Mouse (Mus musculus) WW6 (cell line): ENCODE data around the gene Gm49355.
A peak's percentile ranks its signal among the peaks of the same experiment; 100 is the strongest.
"Not testable (repeated sequence)": the region's sequence is repeated elsewhere in the genome, so short reads cannot be mapped to it uniquely, and the experiment has no call there.

ENCODE experiments used
- DNase-seq: peaks from one replicate; pipeline ENCODE4 v3.0.0-alpha.2; 2013; ENCODE audit warnings: low read depth, low spot score

Gm49355 gene

GRCm38 (mm10) chr14:12283641-12284040 is at the start of gene Gm49355:
TSS of gene Gm49355 (plus strand) at chr14:12283976.
- no peak for DNase-seq

GRCm38 (mm10) chr14:12243726-12244125 is 40.0 kb upstream of the Gm49355 start:
- no peak for DNase-seq

- DNase-seq = no peak
Measured at GRCm38 (mm10) chr14:12276031-12276430, 7.7 kb upstream of the Gm49355 start.

DNA sequence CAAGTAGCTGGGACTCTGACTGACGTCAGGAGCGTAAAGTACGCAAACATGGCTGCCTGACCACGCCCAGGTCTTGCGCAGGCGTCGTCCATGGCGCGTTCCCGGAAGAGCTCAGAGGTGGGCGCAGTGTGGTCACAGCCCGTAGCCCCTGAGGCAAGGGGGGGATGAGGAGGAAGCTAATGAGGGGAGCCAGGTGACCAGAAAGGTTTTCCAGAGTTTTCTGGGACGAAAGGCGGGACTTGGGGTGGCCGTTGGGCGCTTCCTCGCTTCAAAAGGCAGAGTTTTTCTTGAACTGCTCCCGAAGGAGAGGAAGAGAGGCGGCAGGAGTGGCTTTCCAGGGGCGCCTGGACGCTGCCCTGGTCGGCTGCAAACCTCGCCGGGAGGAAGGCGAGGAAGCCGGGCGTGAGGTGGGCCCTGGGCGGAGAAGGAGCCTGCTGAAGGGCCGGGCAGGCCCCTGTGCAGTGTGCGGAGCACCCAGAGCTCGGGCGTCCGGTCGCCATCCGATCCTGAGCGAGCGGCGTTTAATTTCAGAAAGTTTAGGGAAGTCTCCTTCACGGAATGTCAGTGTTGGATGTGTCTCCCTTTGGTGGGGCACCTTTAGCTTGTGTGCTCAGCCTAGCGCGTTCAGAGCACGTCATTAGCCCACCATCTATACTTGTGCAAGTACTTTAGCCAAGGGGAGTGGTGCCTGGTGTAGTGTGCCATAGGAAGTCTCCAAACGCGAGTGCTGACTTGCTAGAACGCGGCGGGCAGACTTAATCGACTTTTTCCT is 551 bp downstream of the Gm49355 start, which contains the start of gene 3830406C13Rik:
3830406C13Rik (plus strand) TSS at position 33 of the 772 bp plus-strand sequence.
- peak; percentile 67 for DNase-seq

DNA sequence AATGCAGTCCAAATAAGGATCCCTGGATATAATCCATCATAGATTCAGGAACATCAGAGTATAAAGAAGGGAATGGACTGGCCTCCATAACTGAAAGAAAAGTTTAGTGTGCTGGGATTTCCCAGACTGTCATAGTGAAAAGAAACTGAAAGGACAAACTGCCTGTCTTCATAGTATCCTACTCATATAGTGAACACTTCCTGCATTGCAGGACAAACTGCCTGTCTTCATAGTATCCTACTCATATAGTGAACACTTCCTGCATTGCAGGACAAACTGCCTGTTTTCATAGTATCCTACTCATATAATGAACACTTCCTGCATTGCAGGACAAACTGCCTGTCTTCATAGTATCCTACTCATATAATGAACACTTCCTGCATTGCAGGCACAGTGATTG is 6.0 kb downstream of the Gm49355 start:
- not testable (repeated sequence) for DNase-seq

GRCm38 (mm10) chr14:12296391-12296790 is 12.6 kb downstream of the Gm49355 start:
- no peak for DNase-seq

DNA sequence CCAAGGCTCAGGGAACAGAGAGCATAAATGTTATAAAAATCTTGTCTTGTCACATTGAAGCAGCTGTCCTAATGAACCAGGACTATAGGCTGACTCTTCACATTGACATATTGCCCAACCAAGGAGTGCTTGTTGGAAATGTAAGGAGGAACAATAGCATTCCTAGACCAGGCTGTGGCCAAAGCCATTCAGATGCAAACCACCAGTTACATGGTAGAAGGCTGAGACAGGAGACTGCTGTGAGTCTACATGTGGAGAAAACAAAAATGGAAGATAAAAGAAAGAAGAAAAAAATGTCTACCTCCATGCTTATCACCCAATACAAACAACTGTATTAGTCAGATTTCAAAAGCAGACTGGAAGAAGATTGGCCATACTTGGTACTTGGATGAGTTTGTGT is 15.4 kb downstream of the Gm49355 start:
- no peak for DNase-seq

GRCm38 (mm10) chr14:12299654-12300053 is 15.9 kb downstream of the Gm49355 start:
- DNase-seq = no peak

DNA sequence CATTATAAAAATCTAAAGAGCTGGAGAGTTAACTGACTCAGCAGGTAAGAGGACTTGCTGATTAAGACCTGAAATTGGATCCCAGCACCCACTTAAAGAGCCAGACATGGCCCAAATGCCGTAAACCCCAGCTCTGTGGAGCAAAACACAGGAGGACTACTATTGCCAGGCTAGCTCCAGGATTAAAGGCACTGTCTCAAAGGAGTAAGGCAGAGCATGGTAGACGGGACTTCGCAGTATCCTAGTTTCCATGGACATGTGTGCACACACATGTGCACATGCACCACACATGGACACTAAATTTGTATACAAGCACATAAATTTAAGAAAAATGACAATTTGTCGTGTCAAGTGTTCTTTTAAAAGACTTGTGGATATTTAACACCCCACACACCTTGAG is 16.5 kb downstream of the Gm49355 start:
- DNase-seq = no peak

GRCm38 (mm10) chr14:12300677-12301076 is 16.9 kb downstream of the Gm49355 start:
- no peak for DNase-seq

DNA sequence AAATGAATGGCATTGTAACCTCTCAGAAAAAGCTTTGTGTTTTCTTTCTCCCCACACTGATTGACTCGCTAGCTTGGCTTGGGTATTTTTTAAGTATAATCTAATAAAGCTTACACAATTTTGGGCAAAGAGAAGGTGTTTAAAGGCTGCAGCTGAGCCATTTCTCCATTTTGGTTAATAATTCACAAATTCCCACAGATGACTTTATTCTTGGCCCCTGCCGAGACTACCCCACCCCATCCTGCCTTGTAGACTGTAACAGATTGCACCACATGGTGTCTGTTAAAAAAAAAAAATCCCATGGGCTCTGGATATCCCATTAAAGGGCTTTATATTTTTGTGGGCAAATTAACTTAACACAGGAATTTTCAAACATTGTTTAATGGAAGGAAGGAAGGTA is 19.3 kb downstream of the Gm49355 start:
- no peak for DNase-seq

GRCm38 (mm10) chr14:12333622-12334021 is 49.8 kb downstream of the Gm49355 start:
- DNase-seq = no peak

GRCm38 (mm10) chr14:12334925-12335324 is 51.1 kb downstream of the Gm49355 start:
- no peak for DNase-seq

DNA sequence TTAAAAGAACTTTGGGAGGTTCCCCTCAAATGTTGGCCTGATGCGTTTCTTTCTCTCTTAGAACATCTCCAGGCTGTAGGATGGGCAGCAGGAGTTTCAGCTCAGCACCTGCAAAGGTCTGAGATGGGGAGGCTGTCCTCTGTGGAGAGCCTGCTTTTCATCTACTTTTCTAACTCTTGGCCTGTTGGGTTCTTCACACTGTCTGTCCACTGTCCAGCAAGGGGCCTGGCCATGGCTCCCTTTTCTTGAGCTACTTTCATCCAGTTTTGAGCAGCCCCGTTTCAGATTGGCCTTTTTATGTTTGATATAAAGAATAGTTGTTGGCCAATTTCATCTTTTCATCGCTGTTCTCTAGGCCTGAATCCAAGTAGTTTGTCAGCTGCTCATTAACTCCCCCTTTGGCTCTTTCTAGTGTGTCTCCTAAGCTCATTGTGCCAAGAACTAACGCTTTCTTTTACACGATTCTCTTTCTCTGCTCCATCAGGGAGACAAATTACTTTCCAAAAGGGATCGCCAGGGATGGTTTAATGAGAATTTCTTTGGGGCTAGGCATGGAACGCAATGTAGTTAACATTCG is 53.7 kb downstream of the Gm49355 start:
- no peak for DNase-seq

GRCm38 (mm10) chr14:12337998-12338809 is 54.4 kb downstream of the Gm49355 start:
- no peak for DNase-seq

DNA sequence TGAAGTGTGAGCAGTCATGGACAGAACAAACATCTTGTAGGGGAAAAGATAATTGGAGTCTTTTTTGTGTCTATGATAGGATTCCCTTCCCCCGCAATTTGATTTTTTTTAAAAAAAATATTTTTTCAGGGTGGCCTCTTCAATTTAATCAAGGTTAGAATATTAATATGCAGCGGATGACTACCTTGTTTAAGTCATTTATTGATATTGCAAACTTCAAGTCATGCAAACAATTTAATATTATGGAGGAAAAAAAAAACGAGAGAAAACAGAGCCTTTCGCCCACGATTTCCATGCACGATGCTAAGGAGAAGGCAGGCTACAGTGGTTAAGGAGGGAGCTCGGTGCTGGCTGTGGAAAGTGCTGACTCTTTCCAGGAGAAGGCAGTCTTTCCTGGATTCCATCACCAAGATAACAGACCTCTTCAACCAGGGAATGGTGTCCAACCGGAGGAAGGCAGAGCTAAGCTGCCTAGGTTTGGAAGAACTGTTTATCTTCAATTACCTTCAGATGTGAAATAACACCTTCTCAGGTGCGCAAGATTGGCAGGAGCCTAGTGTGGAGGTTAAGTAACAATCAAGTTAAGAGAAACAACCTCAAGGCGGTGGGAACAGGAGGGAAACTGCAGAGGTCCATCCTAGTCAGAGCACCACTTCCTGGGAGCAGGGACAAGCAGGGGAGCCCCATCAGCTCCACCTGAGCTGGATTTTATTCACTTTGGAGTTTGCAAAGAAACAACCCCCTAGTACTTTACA is 55.2 kb downstream of the Gm49355 start:
- DNase-seq = no peak

DNA sequence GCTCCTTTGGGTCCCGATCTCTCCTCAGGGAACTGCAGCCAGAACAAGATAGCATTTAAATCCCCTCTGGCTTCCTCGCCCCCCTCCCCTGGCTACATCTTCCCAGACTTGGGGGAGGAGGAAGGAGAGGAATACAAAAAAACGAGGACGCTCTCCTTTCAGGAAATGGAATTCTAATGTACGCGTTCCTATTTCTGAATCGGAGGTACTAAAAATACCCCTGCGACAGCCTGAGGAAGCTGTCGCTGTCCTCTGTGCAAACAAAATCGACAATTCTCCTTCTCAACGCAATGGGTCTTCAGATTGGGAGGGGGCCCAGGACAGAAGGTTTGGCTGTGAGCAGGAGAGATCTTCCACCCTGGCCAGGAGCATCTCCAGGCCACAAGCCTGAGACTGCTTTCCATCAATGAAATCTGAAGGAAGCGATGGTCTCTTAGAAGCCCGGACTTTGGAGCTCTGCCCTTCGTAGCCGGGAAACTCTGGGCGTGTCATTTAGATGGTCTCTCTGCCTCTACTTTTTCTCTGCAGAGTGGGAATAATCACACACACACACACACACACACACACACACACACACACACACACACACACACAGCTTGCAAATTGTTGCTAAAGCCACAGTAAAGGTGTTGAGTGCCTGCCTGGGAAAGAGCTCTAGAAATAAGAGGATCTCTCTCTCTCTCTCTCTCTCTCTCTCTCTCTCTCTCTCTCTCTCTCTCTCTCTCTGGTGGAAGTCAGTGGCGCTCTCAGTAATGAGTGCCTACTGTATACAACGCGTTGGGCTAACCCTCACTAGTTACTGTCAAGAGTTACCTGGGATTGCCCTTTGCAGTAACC is 56.7 kb downstream of the Gm49355 start:
- DNase-seq = no peak

DNA sequence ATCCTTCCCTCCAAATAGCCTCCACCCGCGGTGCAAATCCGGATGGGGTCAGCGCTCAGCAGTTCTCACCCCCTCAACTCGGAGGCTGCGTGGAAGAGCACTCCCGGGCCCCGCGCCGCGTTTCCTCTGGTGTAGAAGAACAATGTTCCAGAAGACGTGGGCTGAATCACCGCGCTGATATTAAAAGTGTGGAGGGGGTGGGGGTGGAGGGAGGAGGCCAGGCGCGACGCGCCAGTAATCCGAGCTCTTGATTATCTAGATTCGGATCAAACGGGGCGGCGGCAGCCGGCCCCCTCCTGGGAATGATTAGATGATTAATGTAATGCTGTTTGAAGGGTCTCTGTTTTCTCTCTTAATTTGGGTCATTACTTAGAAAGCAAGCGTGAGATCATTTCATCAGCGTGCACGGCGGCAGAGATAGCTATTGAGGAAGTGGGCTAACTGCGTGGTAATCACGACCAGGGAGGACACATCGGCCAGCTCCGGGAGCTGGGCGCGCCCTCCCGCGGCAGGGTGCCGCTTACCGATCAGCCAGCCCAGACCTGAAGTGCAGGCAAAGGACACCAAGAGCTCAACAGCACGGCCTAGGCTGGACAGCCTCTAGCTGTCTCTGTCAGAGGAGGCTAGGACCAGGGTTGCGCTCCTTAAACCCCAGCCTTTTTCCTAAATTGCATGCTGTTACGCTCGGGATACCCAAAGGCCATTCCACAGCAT is 57.5 kb downstream of the Gm49355 start:
- DNase-seq = no peak

GRCm38 (mm10) chr14:12341789-12342457 is 58.1 kb downstream of the Gm49355 start:
- DNase-seq = no peak
